Mouse (Mus musculus): ENCODE measurements around the gene Hmga2. TPM values are rescaled to one million over a fixed set of nuclear protein-coding genes. Genes with fewer than 3 reads are reported as not detected.

Hmga2 gene
- polyA plus RNA-seq, 1 experiment from 2014 or later, result 11.1 TPM

DNA sequence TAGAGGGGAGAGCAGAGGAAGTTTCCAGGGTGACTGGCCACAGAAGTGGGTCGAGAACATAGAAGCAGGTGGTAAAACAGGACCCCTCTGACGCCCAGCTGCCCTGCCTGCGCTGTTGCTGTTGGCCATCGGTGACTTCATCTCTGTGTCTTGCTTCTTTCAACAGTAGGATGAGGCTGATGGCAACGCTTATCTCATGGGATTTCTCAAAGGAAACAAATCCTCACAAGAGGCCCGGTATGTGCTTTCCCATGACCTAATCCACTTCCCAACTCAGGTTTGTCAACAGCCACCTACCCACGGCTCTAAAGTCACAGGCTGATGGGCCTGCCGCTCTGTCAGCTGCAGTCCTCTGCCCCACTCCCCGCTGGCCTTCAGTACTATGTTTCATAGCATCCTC lies 52.3 kb downstream of the Hmga2 start:
- ATAC-seq (ENCODE audit: insufficient number of reproducible peaks, low FRiP score, low TSS enrichment, low read depth), result no peak
- H3K27ac ChIP-seq (replicated peaks), result no peak overlapping the region
- H3K36me3 ChIP-seq, result no peaks in the 10 kb centered on the region
- H3K4me3 ChIP-seq (replicated peaks), result no peak overlapping the region
- WGBS, result 74% methylated on average over 9 of the region's 9 CpGs
- H3K4me2 ChIP-seq (replicated peaks), result no peak overlapping the region
- no peaks in the 10 kb centered on the region for H3K27me3 ChIP-seq
- no peaks in the 10 kb centered on the region for H3K9me3 ChIP-seq (replicated peaks)
- no peak overlapping the region for H3K9ac ChIP-seq
- H3K4me1 ChIP-seq, result peaks cover 60% of the 10 kb centered on the region

DNA sequence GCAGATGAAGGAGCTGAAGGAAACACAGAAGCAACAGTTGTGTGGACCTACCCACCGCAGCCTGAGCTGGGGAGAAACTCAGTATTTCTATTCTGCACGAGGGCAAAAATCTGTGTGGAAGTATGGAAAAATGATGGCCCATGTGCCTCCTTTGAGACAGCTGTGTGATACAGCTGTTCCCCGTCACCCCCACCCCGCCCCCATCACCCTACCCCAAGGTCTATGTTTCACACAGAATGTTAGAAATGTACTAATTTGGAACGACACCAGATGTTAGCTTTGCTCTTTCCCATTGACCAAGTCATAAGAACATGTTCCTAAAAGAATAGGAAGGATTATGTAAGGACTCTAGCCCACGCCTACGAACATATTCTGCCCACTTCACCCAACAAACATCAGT lies 53.0 kb downstream of the Hmga2 start:
- ATAC-seq (ENCODE audit: insufficient number of reproducible peaks, low FRiP score, low TSS enrichment, low read depth), result no peak
- H3K36me3 ChIP-seq, result no peaks in the 10 kb centered on the region
- H3K4me1 ChIP-seq, result peaks cover 59% of the 10 kb centered on the region
- no peak overlapping the region for H3K4me2 ChIP-seq (replicated peaks)
- no peaks in the 10 kb centered on the region for H3K9me3 ChIP-seq (replicated peaks)
- H3K27ac ChIP-seq (replicated peaks), result no peak overlapping the region
- 70% methylated on average over 7 of the region's 7 CpGs for WGBS
- H3K4me3 ChIP-seq (replicated peaks), result no peak overlapping the region
- H3K27me3 ChIP-seq, result no peaks in the 10 kb centered on the region
- H3K9ac ChIP-seq, result no peak overlapping the region

GRCm38 (mm10) chr10:120422820-120423219 lies 53.4 kb downstream of the Hmga2 start:
- no peak for ATAC-seq (ENCODE audit: insufficient number of reproducible peaks, low FRiP score, low TSS enrichment, low read depth)
- H3K27me3 ChIP-seq, result no peaks in the 10 kb centered on the region
- peak overlapping the region; percentile 68; the same call in 1 of the 2 replicates for H3K27ac ChIP-seq (replicated peaks)
- H3K4me1 ChIP-seq, result peaks cover 62% of the 10 kb centered on the region
- H3K9me3 ChIP-seq (replicated peaks), result no peaks in the 10 kb centered on the region
- no peak overlapping the region for H3K9ac ChIP-seq
- no peak overlapping the region for H3K4me2 ChIP-seq (replicated peaks)
- no peaks in the 10 kb centered on the region for H3K36me3 ChIP-seq
- WGBS, result 46% methylated on average over 4 of the region's 4 CpGs
- H3K4me3 ChIP-seq (replicated peaks), result no peak overlapping the region

- Histone ChIP-seq H3K4me2 (replicated peaks) (peak overlapping the region; percentile 27), H3K4me1 (peaks cover 63% of the 10 kb centered on the region), H3K27me3 (no peaks in the 10 kb centered on the region), H3K9ac (no peak overlapping the region), H3K36me3 (no peaks in the 10 kb centered on the region), H3K9me3 (replicated peaks) (no peaks in the 10 kb centered on the region), H3K4me3 (replicated peaks) (no peak overlapping the region), H3K27ac (replicated peaks) (peak overlapping the region; percentile 68)
- peak; percentile 79 for ATAC-seq (ENCODE audit: insufficient number of reproducible peaks, low FRiP score, low TSS enrichment, low read depth)
- 12% methylated on average over 10 of the region's 10 CpGs for WGBS
These were observed 54.2 kb downstream of the Hmga2 start for GRCm38 (mm10) chr10:120422050-120422449.

DNA sequence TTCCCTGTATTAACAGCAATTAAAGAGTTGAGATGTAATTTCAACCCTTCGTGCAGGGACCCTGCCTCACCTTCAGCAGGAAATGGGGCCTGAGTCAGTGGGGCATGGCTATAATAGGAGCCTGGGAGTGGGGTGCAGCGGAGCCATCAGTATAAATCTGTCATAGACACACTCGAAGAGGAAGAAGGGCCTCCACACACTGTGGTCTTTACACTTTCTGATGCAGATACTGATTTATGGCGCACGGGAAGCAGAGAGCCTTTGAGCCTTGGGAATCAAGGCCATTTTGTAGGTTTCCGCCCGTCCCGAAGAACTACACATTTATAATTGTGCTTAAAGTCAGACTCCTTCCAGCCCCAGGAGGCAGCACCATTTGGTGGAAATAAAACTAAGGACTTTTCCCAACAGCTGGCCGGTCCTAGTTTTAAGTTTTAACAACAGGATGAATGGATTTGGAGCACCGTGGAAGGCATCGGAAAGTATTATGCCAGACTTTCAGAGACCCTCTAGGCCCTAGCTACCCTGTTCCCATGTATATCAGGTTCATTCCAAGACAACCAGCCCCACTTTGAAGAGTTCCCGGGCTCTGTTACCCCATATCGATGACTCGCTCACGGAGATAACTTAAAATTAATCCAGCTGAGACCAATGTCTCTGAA lies 55.2 kb downstream of the Hmga2 start:
- Histone ChIP-seq H3K27me3 (no peaks in the 10 kb centered on the region), H3K4me3 (replicated peaks) (no peak overlapping the region), H3K27ac (replicated peaks) (0 out of 2 replicates have a peak overlapping the region, but pooled peaks have one; percentile 48), H3K4me1 (peaks cover 62% of the 10 kb centered on the region), H3K36me3 (no peaks in the 10 kb centered on the region), H3K9ac (no peak overlapping the region), H3K9me3 (replicated peaks) (no peaks in the 10 kb centered on the region), H3K4me2 (replicated peaks) (no peak overlapping the region)
- ATAC-seq (ENCODE audit: insufficient number of reproducible peaks, low FRiP score, low TSS enrichment, low read depth), result no peak
- WGBS, result 52% methylated on average over 15 of the region's 15 CpGs

DNA sequence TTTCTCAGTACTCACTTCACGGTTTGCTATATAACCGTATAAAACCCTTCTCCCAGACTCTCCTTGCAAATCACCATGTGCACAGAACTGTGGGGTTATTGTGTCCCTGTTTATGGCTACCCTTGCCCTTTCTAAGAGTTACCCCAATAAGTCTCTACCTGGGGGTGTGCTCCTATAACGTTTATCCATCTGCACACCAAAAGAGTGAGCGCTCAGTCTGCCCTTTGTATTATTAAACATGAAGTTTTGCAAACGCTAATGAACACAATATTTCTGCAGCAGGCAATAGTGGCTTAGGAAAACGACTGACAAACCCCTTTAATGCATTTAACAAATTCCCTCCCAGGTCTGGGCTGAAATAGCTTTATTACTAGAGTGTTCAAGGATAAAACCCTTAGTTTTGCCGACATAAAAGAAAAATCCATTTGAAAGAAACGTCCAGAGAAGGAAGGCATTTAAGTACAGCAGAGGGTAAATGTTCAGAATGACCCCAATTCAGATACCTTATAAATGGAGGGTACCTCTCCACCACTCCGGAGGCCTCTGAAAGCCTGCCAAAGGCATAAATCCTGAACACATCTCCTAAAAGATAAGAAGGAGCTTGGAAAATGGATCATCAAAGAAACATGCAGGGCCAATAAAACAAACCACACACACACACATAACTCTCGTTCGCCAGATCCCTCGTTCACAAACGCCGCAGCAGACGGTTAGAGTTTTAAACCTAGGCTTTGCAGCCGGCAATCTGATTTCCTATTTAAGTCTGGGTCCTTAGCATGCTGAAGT lies 57.3 kb downstream of the Hmga2 start:
- no peak overlapping the region for H3K4me2 ChIP-seq (replicated peaks)
- no peaks in the 10 kb centered on the region for H3K36me3 ChIP-seq
- no peak overlapping the region for H3K4me3 ChIP-seq (replicated peaks)
- H3K27ac ChIP-seq (replicated peaks), result no peak overlapping the region
- 42% methylated on average over 16 of the region's 16 CpGs for WGBS
- H3K9ac ChIP-seq, result no peak overlapping the region
- H3K27me3 ChIP-seq, result no peaks in the 10 kb centered on the region
- H3K9me3 ChIP-seq (replicated peaks), result no peaks in the 10 kb centered on the region
- ATAC-seq (ENCODE audit: insufficient number of reproducible peaks, low FRiP score, low TSS enrichment, low read depth), result no peak
- peaks cover 55% of the 10 kb centered on the region for H3K4me1 ChIP-seq

GRCm38 (mm10) chr10:120418211-120418610 lies 58.1 kb downstream of the Hmga2 start:
- Histone ChIP-seq H3K27me3 (no peaks in the 10 kb centered on the region), H3K9ac (no peak overlapping the region)
- WGBS, result 60% methylated on average over 7 of the region's 7 CpGs

DNA sequence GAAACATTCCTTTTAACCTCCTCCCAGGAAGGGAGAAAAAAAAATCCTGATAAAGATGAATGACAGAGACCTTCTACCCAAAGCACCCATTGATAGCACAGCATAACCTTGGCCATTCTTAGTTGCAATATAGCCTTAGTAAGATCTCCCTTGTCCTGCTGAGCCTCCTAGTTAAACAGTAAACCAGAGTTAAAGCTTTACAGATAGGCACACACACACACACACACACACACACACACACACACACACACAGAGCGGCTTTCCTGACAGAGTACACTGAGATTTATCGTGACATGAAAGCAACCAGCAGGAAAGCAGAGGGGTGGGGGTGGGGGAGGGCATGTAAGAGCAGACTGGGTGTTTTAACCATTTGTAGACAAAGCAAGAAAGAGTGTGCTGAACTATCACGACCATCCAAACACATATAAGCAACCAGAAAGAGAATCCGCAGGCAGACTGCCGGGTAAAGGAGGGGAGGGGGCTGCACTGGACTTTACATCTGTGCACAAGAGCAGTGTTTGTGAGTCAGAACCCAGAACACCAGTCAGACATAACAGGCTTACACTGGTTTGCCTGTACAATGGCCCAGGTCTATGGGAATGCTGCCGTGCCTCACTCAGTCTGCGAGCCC lies 58.7 kb downstream of the Hmga2 start:
- H3K27ac ChIP-seq (replicated peaks), result peak overlapping the region; percentile 58
- no peak overlapping the region for H3K9ac ChIP-seq
- no peaks in the 10 kb centered on the region for H3K9me3 ChIP-seq (replicated peaks)
- 19% methylated on average over 7 of the region's 7 CpGs for WGBS
- H3K36me3 ChIP-seq, result no peaks in the 10 kb centered on the region
- peaks cover 47% of the 10 kb centered on the region for H3K4me1 ChIP-seq
- H3K4me2 ChIP-seq (replicated peaks), result peak overlapping the region; percentile 15; the same call in 1 of the 2 replicates
- H3K4me3 ChIP-seq (replicated peaks), result no peak overlapping the region
- H3K27me3 ChIP-seq, result no peaks in the 10 kb centered on the region
- ATAC-seq (ENCODE audit: insufficient number of reproducible peaks, low FRiP score, low TSS enrichment, low read depth), result no peak

More at GRCm38 (mm10) chr10:120418211-120418610, 58.1 kb downstream of the Hmga2 start:
- Histone ChIP-seq H3K4me2 (replicated peaks) (no peak overlapping the region), H3K9me3 (replicated peaks) (no peaks in the 10 kb centered on the region), H3K36me3 (no peaks in the 10 kb centered on the region), H3K4me3 (replicated peaks) (no peak overlapping the region), H3K4me1 (peaks cover 53% of the 10 kb centered on the region), H3K27ac (replicated peaks) (peak overlapping the region; percentile 58; the same call in 1 of the 2 replicates)
- no peak for ATAC-seq (ENCODE audit: insufficient number of reproducible peaks, low FRiP score, low TSS enrichment, low read depth)

DNA sequence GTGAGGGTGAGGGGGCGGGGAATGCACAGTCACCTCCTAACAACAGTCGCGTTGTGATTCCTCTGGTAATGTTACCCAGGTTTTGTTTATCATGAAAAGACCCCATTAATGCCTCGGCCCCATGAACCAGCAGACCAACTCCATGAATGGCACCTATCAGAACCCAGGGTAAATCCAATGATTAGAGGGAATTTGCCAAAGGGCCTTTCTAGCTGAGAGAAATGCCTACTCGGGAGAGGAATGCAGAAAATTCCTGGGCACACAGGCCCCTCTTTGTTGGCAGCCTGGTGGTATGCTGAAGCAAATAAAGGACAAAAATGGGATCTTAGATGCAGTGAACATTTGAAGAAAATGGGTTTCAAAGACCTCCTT lies 59.2 kb downstream of the Hmga2 start:
- H3K4me3 ChIP-seq (replicated peaks), result no peak overlapping the region
- H3K4me1 ChIP-seq, result peaks cover 42% of the 10 kb centered on the region
- H3K9me3 ChIP-seq (replicated peaks), result no peaks in the 10 kb centered on the region
- ATAC-seq (ENCODE audit: insufficient number of reproducible peaks, low FRiP score, low TSS enrichment, low read depth), result no peak
- H3K9ac ChIP-seq, result no peak overlapping the region
- 25% methylated on average over 5 of the region's 5 CpGs for WGBS
- no peaks in the 10 kb centered on the region for H3K36me3 ChIP-seq
- H3K27ac ChIP-seq (replicated peaks), result peak overlapping the region; percentile 58
- no peak overlapping the region for H3K4me2 ChIP-seq (replicated peaks)
- no peaks in the 10 kb centered on the region for H3K27me3 ChIP-seq

DNA sequence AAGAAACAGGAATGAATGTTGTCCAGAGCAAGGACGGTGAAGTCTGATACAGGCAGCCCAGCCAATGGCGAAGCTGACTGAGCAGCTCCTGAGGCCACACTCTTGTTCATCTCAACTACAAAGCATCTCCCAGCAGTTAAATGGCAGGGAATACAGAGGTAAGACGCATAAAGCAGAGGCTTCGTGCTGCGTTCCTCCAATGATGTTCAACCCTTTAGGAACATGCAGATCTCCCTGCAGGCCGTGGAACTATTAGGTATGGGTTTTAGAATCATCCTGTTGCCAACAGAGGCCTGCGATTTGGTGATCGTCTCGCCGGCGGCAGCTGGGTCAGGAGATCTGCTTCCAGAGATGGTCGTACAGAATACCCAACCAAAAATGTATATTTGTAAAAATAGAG lies 59.6 kb downstream of the Hmga2 start:
- no peaks in the 10 kb centered on the region for H3K9me3 ChIP-seq (replicated peaks)
- no peak for ATAC-seq (ENCODE audit: insufficient number of reproducible peaks, low FRiP score, low TSS enrichment, low read depth)
- no peak overlapping the region for H3K4me2 ChIP-seq (replicated peaks)
- 37% methylated on average over 12 of the region's 12 CpGs for WGBS
- peaks cover 38% of the 10 kb centered on the region for H3K4me1 ChIP-seq
- no peak overlapping the region for H3K27ac ChIP-seq (replicated peaks)
- H3K9ac ChIP-seq, result no peak overlapping the region
- H3K4me3 ChIP-seq (replicated peaks), result no peak overlapping the region
- no peaks in the 10 kb centered on the region for H3K36me3 ChIP-seq
- no peaks in the 10 kb centered on the region for H3K27me3 ChIP-seq

GRCm38 (mm10) chr10:120412215-120412614 lies 64.1 kb downstream of the Hmga2 start:
- no peak overlapping the region for H3K27ac ChIP-seq (replicated peaks)
- ATAC-seq (ENCODE audit: insufficient number of reproducible peaks, low FRiP score, low TSS enrichment, low read depth), result no peak
- H3K4me3 ChIP-seq (replicated peaks), result no peak overlapping the region
- no peak overlapping the region for H3K4me2 ChIP-seq (replicated peaks)
- H3K4me1 ChIP-seq, result peaks cover 19% of the 10 kb centered on the region
- H3K9ac ChIP-seq, result no peak overlapping the region
- H3K27me3 ChIP-seq, result no peaks in the 10 kb centered on the region
- H3K36me3 ChIP-seq, result no peaks in the 10 kb centered on the region
- WGBS, result 72% methylated on average over 5 of the region's 5 CpGs
- H3K9me3 ChIP-seq (replicated peaks), result no peaks in the 10 kb centered on the region

All from embryonic facial prominence, embryonic 15.5 days (tissue).